8 mouse cellular contexts compared by ENCODE assay signal in genomic region chr14:33445962-33446361, GRCm38 (mm10). TPM values are rescaled to one million over a fixed set of nuclear protein-coding genes. Genes with fewer than 3 reads are reported as not detected.
DNase-seq lines count a peak whose midpoint lies in the region; ATAC-seq and TF ChIP-seq lines count a peak whose summit lies in the region.

No protein-coding gene starts in this region.

- peak overlapping the region; percentile 81; the same call in 1 of the 2 replicates for H3K4me3 ChIP-seq in liver, adult 2 months (ENCODE audit: insufficient read depth, low read depth, low read length)
- H3K4me3 ChIP-seq in embryonic facial prominence, embryonic 14.5 days (ENCODE audit: low read depth, low read length), result peak overlapping the region; percentile 93
- peak overlapping the region; percentile 97 for H3K4me3 ChIP-seq in intestine, postnatal 0 days (ENCODE audit: low read depth, low read length)
- H3K4me3 ChIP-seq in neural tube, embryonic 14.5 days (ENCODE audit: low read depth, low read length), result peak overlapping the region; percentile 86

- intact Hi-C loops in left cerebral cortex, postnatal 25 days (cut with DNase I), result loop anchor here (2.0 to 5.0 kb wide), 2 partner anchors 75 to 131 kb away; no protein-coding TSS in a partner anchor

- H3K9ac ChIP-seq in liver, adult 2 months (ENCODE audit: low read depth, low read length), result no peak overlapping the region
- H3K9ac ChIP-seq in embryonic facial prominence, embryonic 14.5 days (ENCODE audit: low read depth, low read length), result peak overlapping the region; percentile 94
- peak overlapping the region; percentile 94 for H3K9ac ChIP-seq in intestine, postnatal 0 days (ENCODE audit: low read depth, low read length)
- H3K9ac ChIP-seq in neural tube, embryonic 14.5 days (replicated peaks; ENCODE audit: low read depth, low read length), result peak overlapping the region; percentile 93

- H3K79me2 ChIP-seq in liver, adult 2 months (ENCODE audit: control insufficient read depth, insufficient read depth, low read length), result peaks cover 17% of the 10 kb centered on the region; the same call in 1 of the 2 replicates

- no peaks in the 10 kb centered on the region for H3K9me3 ChIP-seq in embryonic facial prominence, embryonic 14.5 days (ENCODE audit: control insufficient read depth, low read length)
- no peaks in the 10 kb centered on the region for H3K9me3 ChIP-seq in intestine, postnatal 0 days (ENCODE audit: control insufficient read depth)
- no peaks in the 10 kb centered on the region for H3K9me3 ChIP-seq in neural tube, embryonic 14.5 days (ENCODE audit: control insufficient read depth, low read length)

- TF ChIP-seq POLR2A in liver, adult 2 months (IDR thresholded peaks at IDR 0.05; ENCODE audit: extremely low read depth, insufficient read depth, low read length), result no peak

- no peaks in the 10 kb centered on the region for H3K36me3 ChIP-seq in liver, adult 2 months (ENCODE audit: control insufficient read depth, insufficient read depth, low read length)
- no peaks in the 10 kb centered on the region for H3K36me3 ChIP-seq in embryonic facial prominence, embryonic 14.5 days (ENCODE audit: control insufficient read depth, insufficient read depth, low read length)
- H3K36me3 ChIP-seq in intestine, postnatal 0 days (ENCODE audit: control insufficient read depth, insufficient read depth), result no peaks in the 10 kb centered on the region
- no peaks in the 10 kb centered on the region for H3K36me3 ChIP-seq in neural tube, embryonic 14.5 days (ENCODE audit: control insufficient read depth, insufficient read depth, low read length)

- DNase-seq in liver, adult 2 months (ENCODE audit: extremely low read depth, low read depth, low spot score), result no peak
- no peak for DNase-seq in liver
- DNase-seq in embryonic facial prominence, embryonic 14.5 days (ENCODE audit: low spot score), result no peak
- DNase-seq in frontal cortex, adult 2 months (ENCODE audit: extremely low spot score in 1 of 2, low spot score in 1 of 2), result no peak
- no peak for DNase-seq in thymus, adult 18-20 months
- no peak for DNase-seq in left cerebral cortex, postnatal 25 days (ENCODE audit: low spot score in 2 of 2)

- H3K4me2 ChIP-seq in embryonic facial prominence, embryonic 14.5 days (ENCODE audit: low read depth, low read length), result peak overlapping the region; percentile 59
- peak overlapping the region; percentile 80 for H3K4me2 ChIP-seq in intestine, postnatal 0 days (replicated peaks; ENCODE audit: low read depth)
- H3K4me2 ChIP-seq in neural tube, embryonic 14.5 days (ENCODE audit: low read depth, low read length), result peak overlapping the region; percentile 57

- TF ChIP-seq CTCF in liver, adult 2 months (IDR thresholded peaks at IDR 0.05; ENCODE audit: low read depth, low read length), result no peak
- TF ChIP-seq CTCF in intestine, postnatal 0 days (IDR thresholded peaks at IDR 0.05; ENCODE audit: low read depth), result no peak

- WGBS in liver, adult 2 months, result 42% methylated on average over 3 of the region's 3 CpGs
- WGBS in embryonic facial prominence, embryonic 14.5 days, result 37% methylated on average over 3 of the region's 3 CpGs
- 41% methylated on average over 3 of the region's 3 CpGs for WGBS in intestine, postnatal 0 days
- WGBS in neural tube, embryonic 14.5 days, result 39% methylated on average over 3 of the region's 3 CpGs

- H3K27me3 ChIP-seq in liver, adult 2 months (ENCODE audit: control insufficient read depth, insufficient read depth, low read length), result no peaks in the 10 kb centered on the region
- 0 out of 2 replicates have a peak, but pooled peaks cover 6% of the 10 kb centered on the region for H3K27me3 ChIP-seq in embryonic facial prominence, embryonic 14.5 days (replicated peaks; ENCODE audit: control insufficient read depth, insufficient read depth, low read length)
- peaks cover 3% of the 10 kb centered on the region; the same call in 1 of the 2 replicates for H3K27me3 ChIP-seq in intestine, postnatal 0 days (replicated peaks; ENCODE audit: control insufficient read depth, insufficient read depth, low read length)
- H3K27me3 ChIP-seq in neural tube, embryonic 14.5 days (ENCODE audit: control insufficient read depth, insufficient read depth, low read length), result no peaks in the 10 kb centered on the region

- H3K27ac ChIP-seq in liver, adult 2 months (replicated peaks; ENCODE audit: insufficient read depth, low read depth, low read length), result no peak overlapping the region
- no peak overlapping the region for H3K27ac ChIP-seq in embryonic facial prominence, embryonic 14.5 days (replicated peaks; ENCODE audit: low read depth, low read length)
- H3K27ac ChIP-seq in intestine, postnatal 0 days (ENCODE audit: low read depth, low read length), result no peak overlapping the region
- no peak overlapping the region for H3K27ac ChIP-seq in neural tube, embryonic 14.5 days (ENCODE audit: low read depth, low read length)

- ATAC-seq in embryonic facial prominence, embryonic 14.5 days (ENCODE audit: low read depth), result no peak
- ATAC-seq in intestine, postnatal 0 days, result no peak
- ATAC-seq in neural tube, embryonic 14.5 days (ENCODE audit: low read depth), result no peak

- H3K4me1 ChIP-seq in liver, adult 2 months (ENCODE audit: control insufficient read depth, insufficient read depth, low read length), result peaks cover 6% of the 10 kb centered on the region
- H3K4me1 ChIP-seq in embryonic facial prominence, embryonic 14.5 days (ENCODE audit: control insufficient read depth, insufficient read depth, low read length), result peaks cover 9% of the 10 kb centered on the region
- H3K4me1 ChIP-seq in intestine, postnatal 0 days (replicated peaks; ENCODE audit: control insufficient read depth, insufficient read depth, low read length), result 0 out of 2 replicates have a peak, but pooled peaks cover 7% of the 10 kb centered on the region
- peaks cover 5% of the 10 kb centered on the region; the same call in 1 of the 2 replicates for H3K4me1 ChIP-seq in neural tube, embryonic 14.5 days (ENCODE audit: control insufficient read depth, insufficient read depth, low read length)

RNA-seq across cellular contexts. Expression of gene Mapk8, which starts 1.0 kb away (rescaled TPM):
- total RNA-seq in liver, adult 2 months (2014; rRNA removed), result 22.4 and 26.9 TPM in 2 replicates
- polyA plus RNA-seq in liver, adult 2 months (2012; rRNA removed), result 10.4 and 12.1 TPM in 2 replicates
- polyA plus RNA-seq in embryonic facial prominence, embryonic 14.5 days (2014; fragmentation: Nextera tagmentation; extraction: Ambion mirVana), result 13.1 and 14.4 TPM in 2 replicates
- 7.1 and 8.6 TPM in 2 replicates for polyA plus RNA-seq in intestine, postnatal 0 days (2015; fragmentation: Nextera tagmentation; extraction: Ambion mirVana)
- 44.9 and 55.6 TPM in 2 replicates for polyA plus RNA-seq in neural tube, embryonic 14.5 days (2014; fragmentation: Nextera tagmentation; extraction: Ambion mirVana)
- polyA plus RNA-seq in frontal cortex, adult 2 months (2012; rRNA removed), result 58.5 and 66.2 TPM in 2 replicates
- 100 to 1,000 TPM; 107 to 114 TPM for total RNA-seq in left cerebral cortex, postnatal 25 days (2021)

RNA-seq across cellular contexts. Expression of gene Frmpd2, which starts 25.5 kb away (rescaled TPM):
- total RNA-seq in liver, adult 2 months (2014; rRNA removed), result not detected in 2 replicates
- not detected in 2 replicates for polyA plus RNA-seq in liver, adult 2 months (2012; rRNA removed)
- 0.25 TPM in 1 of 2 replicates, not detected in the other for polyA plus RNA-seq in embryonic facial prominence, embryonic 14.5 days (2014; fragmentation: Nextera tagmentation; extraction: Ambion mirVana)
- polyA plus RNA-seq in intestine, postnatal 0 days (2015; fragmentation: Nextera tagmentation; extraction: Ambion mirVana), result not detected in 2 replicates
- 0.04 TPM in 1 of 2 replicates, not detected in the other for polyA plus RNA-seq in neural tube, embryonic 14.5 days (2014; fragmentation: Nextera tagmentation; extraction: Ambion mirVana)
- polyA plus RNA-seq in frontal cortex, adult 2 months (2012; rRNA removed), result 0.62 and 0.82 TPM in 2 replicates
- total RNA-seq in left cerebral cortex, postnatal 25 days (2021), result under 1 TPM; 0.18 to 0.71 TPM
